Comparison of ENCODE assay signal across 18 mouse cellular contexts in genomic region chr6:122303526-122303925, GRCm38 (mm10). TPM values are rescaled to one million over a fixed set of nuclear protein-coding genes. Genes with fewer than 3 reads are reported as not detected.
DNase-seq lines count a peak whose midpoint lies in the region; ATAC-seq lines count a peak whose summit lies in the region.
"Had no signal": no experiment of that assay in that cellular context is flagged by ENCODE, and none has a peak within 500 bp of the region (broad histone marks: within the 10 kb centered on the region; RNA-seq: fewer than 3 reads in every experiment).

No protein-coding gene starts in this region.

- WGBS in heart, embryonic 11.5 days (ENCODE audit: insufficient replicate concordance) = 50% methylated on average over 9 of the region's 9 CpGs
- 85% methylated on average over 9 of the region's 9 CpGs for WGBS in embryonic facial prominence, embryonic 10.5 days
- WGBS in limb, embryonic 13.5 days = 79% methylated on average over 9 of the region's 9 CpGs

- no peaks in the 10 kb centered on the region for H3K36me3 ChIP-seq in heart, embryonic 11.5 days (ENCODE audit: control insufficient read depth, insufficient read depth, low read length)
- no peaks in the 10 kb centered on the region for H3K36me3 ChIP-seq in embryonic facial prominence, embryonic 10.5 days (replicated peaks)
- no peaks in the 10 kb centered on the region for H3K36me3 ChIP-seq in limb, embryonic 13.5 days
- H3K36me3 ChIP-seq: embryonic facial prominence, embryonic 15.5 days; hindbrain, embryonic 10.5 days; midbrain, embryonic 12.5 days; neural tube, embryonic 13.5 days had no signal

- no peak overlapping the region for H3K9ac ChIP-seq in heart, embryonic 11.5 days (ENCODE audit: low read depth, low read length)
- no peak overlapping the region for H3K9ac ChIP-seq in limb, embryonic 13.5 days
- H3K9ac ChIP-seq: embryonic facial prominence, embryonic 15.5 days; liver, postnatal 0 days; midbrain, embryonic 12.5 days; neural tube, embryonic 13.5 days had no signal

- no peak for ATAC-seq in heart, embryonic 11.5 days (replicated peaks; ENCODE audit: insufficient number of reproducible peaks, low FRiP score, low TSS enrichment)
- ATAC-seq in limb, embryonic 13.5 days (ENCODE audit: low FRiP score, low read depth) = no peak
- ATAC-seq: forebrain, embryonic 16.5 days; liver, postnatal 0 days had no signal

- no peak overlapping the region for H3K27ac ChIP-seq in heart, embryonic 11.5 days (ENCODE audit: low read depth, low read length)
- H3K27ac ChIP-seq in embryonic facial prominence, embryonic 10.5 days (replicated peaks) = 0 out of 2 replicates have a peak overlapping the region, but pooled peaks have one; percentile 19
- peak overlapping the region; percentile 39 for H3K27ac ChIP-seq in limb, embryonic 13.5 days
- H3K27ac ChIP-seq: embryonic facial prominence, embryonic 15.5 days; hindbrain, embryonic 10.5 days; midbrain, embryonic 12.5 days; neural tube, embryonic 13.5 days had no signal

- H3K9me3 ChIP-seq in heart, embryonic 11.5 days (replicated peaks; ENCODE audit: control insufficient read depth, low read length) = no peaks in the 10 kb centered on the region
- no peaks in the 10 kb centered on the region for H3K9me3 ChIP-seq in embryonic facial prominence, embryonic 10.5 days
- no peaks in the 10 kb centered on the region for H3K9me3 ChIP-seq in limb, embryonic 13.5 days
- H3K9me3 ChIP-seq: embryonic facial prominence, embryonic 15.5 days; hindbrain, embryonic 10.5 days; midbrain, embryonic 12.5 days; neural tube, embryonic 13.5 days had no signal

- H3K27me3 ChIP-seq in heart, embryonic 11.5 days (ENCODE audit: control insufficient read depth, insufficient read depth, low read length) = no peaks in the 10 kb centered on the region
- no peaks in the 10 kb centered on the region for H3K27me3 ChIP-seq in embryonic facial prominence, embryonic 10.5 days (replicated peaks; ENCODE audit: low read depth, poor library complexity, severe bottlenecking)
- no peaks in the 10 kb centered on the region for H3K27me3 ChIP-seq in limb, embryonic 13.5 days
- H3K27me3 ChIP-seq: embryonic facial prominence, embryonic 15.5 days; midbrain, embryonic 12.5 days; neural tube, embryonic 13.5 days had no signal

- H3K4me3 ChIP-seq in heart, embryonic 11.5 days (ENCODE audit: low read depth, low read length) = no peak overlapping the region
- H3K4me3 ChIP-seq in embryonic facial prominence, embryonic 10.5 days = no peak overlapping the region
- no peak overlapping the region for H3K4me3 ChIP-seq in limb, embryonic 13.5 days
- H3K4me3 ChIP-seq: embryonic facial prominence, embryonic 15.5 days; hindbrain, embryonic 10.5 days; midbrain, embryonic 12.5 days; neural tube, embryonic 13.5 days had no signal

- peak overlapping the region; percentile 43 for H3K4me2 ChIP-seq in heart, embryonic 11.5 days
- H3K4me2 ChIP-seq in limb, embryonic 13.5 days (replicated peaks) = no peak overlapping the region
- H3K4me2 ChIP-seq: embryonic facial prominence, embryonic 15.5 days; midbrain, embryonic 12.5 days; neural tube, embryonic 13.5 days had no signal

- H3K4me1 ChIP-seq in heart, embryonic 11.5 days (ENCODE audit: control insufficient read depth, insufficient read depth, low read length) = no peaks in the 10 kb centered on the region
- H3K4me1 ChIP-seq in embryonic facial prominence, embryonic 10.5 days = peaks cover 5% of the 10 kb centered on the region; the same call in 1 of the 2 replicates
- H3K4me1 ChIP-seq in limb, embryonic 13.5 days = peaks cover 10% of the 10 kb centered on the region
- H3K4me1 ChIP-seq: midbrain, embryonic 12.5 days had no signal

- no peak for DNase-seq in heart, postnatal 4 days
- DNase-seq in ovary, adult 18-20 months (ENCODE audit: low spot score) = peak; percentile 28
- DNase-seq in ovary, postnatal 10 days (ENCODE audit: low spot score) = no peak
- DNase-seq in embryonic facial prominence, embryonic 10.5 days (ENCODE audit: low spot score) = no peak
- DNase-seq in spleen, adult 12 weeks (ENCODE audit: low spot score) = no peak
- DNase-seq in right cerebral cortex, postnatal 4 days = no peak

RNA-seq across cellular contexts. Expression of gene M6pr, which starts 5.0 kb away (rescaled TPM):
- 84.9 and 93.0 TPM in 2 replicates for polyA plus RNA-seq in heart, embryonic 11.5 days (2014; fragmentation: Nextera tagmentation; extraction: Ambion mirVana)
- 10 to 100 TPM; 53.4 to 54.6 TPM for total RNA-seq in heart, postnatal 4 days (2021)
- polyA plus RNA-seq in embryonic facial prominence, embryonic 10.5 days (2016; fragmentation: Nextera tagmentation; extraction: Ambion mirVana) = 80.4 and 85.2 TPM in 2 replicates
- 77.6 and 79.1 TPM in 2 replicates for polyA plus RNA-seq in limb, embryonic 13.5 days (2015; fragmentation: Nextera tagmentation; extraction: Ambion mirVana)

RNA-seq across cellular contexts. Expression of gene Klrg1, which starts 20.8 kb away (rescaled TPM):
- not detected in 2 replicates for polyA plus RNA-seq in heart, embryonic 11.5 days (2014; fragmentation: Nextera tagmentation; extraction: Ambion mirVana)
- total RNA-seq in heart, postnatal 4 days (2021) = not detected
- polyA plus RNA-seq in embryonic facial prominence, embryonic 10.5 days (2016; fragmentation: Nextera tagmentation; extraction: Ambion mirVana) = not detected in 2 replicates
- polyA plus RNA-seq in limb, embryonic 13.5 days (2015; fragmentation: Nextera tagmentation; extraction: Ambion mirVana) = 0.22 and 0.27 TPM in 2 replicates
- total RNA-seq: gastrocnemius, postnatal 36 days; megakaryocyte progenitor cell, adult 5-6 weeks had no signal
- polyA plus RNA-seq: C2C12; embryonic facial prominence, embryonic 15.5 days; liver, adult 2 months; liver, postnatal 0 days had no signal

RNA-seq across cellular contexts. Expression of gene Phc1, which starts 36.8 kb away (rescaled TPM):
- 15.7 and 17.1 TPM in 2 replicates for polyA plus RNA-seq in heart, embryonic 11.5 days (2014; fragmentation: Nextera tagmentation; extraction: Ambion mirVana)
- 10 to 100 TPM; 32.6 to 36.5 TPM for total RNA-seq in heart, postnatal 4 days (2021)
- polyA plus RNA-seq in embryonic facial prominence, embryonic 10.5 days (2016; fragmentation: Nextera tagmentation; extraction: Ambion mirVana) = 28.9 and 29.5 TPM in 2 replicates
- 26.1 and 28.4 TPM in 2 replicates for polyA plus RNA-seq in limb, embryonic 13.5 days (2015; fragmentation: Nextera tagmentation; extraction: Ambion mirVana)
